Mouse (Mus musculus) lung, postnatal 0 days (tissue): ENCODE measurements at regions not wholly inside any gene's neighbourhood (a gene's known extent, or its start where the extent isn't known, plus 50 kb on each side); places are given as distances from the start of the nearest gene placed in this dataset.
A peak's percentile ranks its signal among the peaks of the same experiment; 100 is the strongest.

ENCODE experiments used
- ATAC-seq: fragments of 200-750 bp; cut with Nextera tagmentation; 2 replicates; pipeline ENCODE4 v1.8.0; 2017; ENCODE audit warnings: moderate library complexity
- DNase-seq: peaks from one replicate; pipeline ENCODE4 v3.0.0-alpha.2; 2016; ENCODE audit warnings: low spot score
- H3K27ac ChIP-seq: fragments of 300-500 bp; sonication (generic); 2 replicates; pipeline ENCODE4 v1.5.1; 2014; ENCODE audit warnings: antibody characterized with exemption, mild to moderate bottlenecking, low read length, mixed read lengths
- H3K27me3 ChIP-seq: fragments of 300-500 bp; sonication (generic); replicated peaks from 2 replicates; pipeline ENCODE4 v1.6.1; 2014; ENCODE audit warnings: low read length, mixed read lengths; ENCODE audit not compliant: insufficient read depth
- H3K36me3 ChIP-seq: fragments of 300-500 bp; sonication (generic); 2 replicates; pipeline ENCODE4 v1.6.1; 2014; ENCODE audit warnings: low read length, mixed read lengths; ENCODE audit not compliant: insufficient read depth
- H3K4me1 ChIP-seq: fragments of 300-500 bp; sonication (generic); 2 replicates; pipeline ENCODE4 v1.6.1; 2014; ENCODE audit warnings: antibody characterized with exemption, low read depth, low read length, mixed read lengths; ENCODE audit not compliant: insufficient read depth
- H3K4me2 ChIP-seq: fragments of 300-500 bp; sonication (generic); replicated peaks from 2 replicates; pipeline ENCODE4 v1.6.1; 2014; ENCODE audit warnings: low read depth, mild to moderate bottlenecking, low read length, moderate library complexity, mixed read lengths
- H3K4me3 ChIP-seq: fragments of 300-500 bp; sonication (generic); 2 replicates; pipeline ENCODE4 v1.5.1; 2014; ENCODE audit warnings: low read depth, low read length
- H3K9ac ChIP-seq: fragments of 300-500 bp; sonication (generic); replicated peaks from 2 replicates; pipeline ENCODE4 v1.6.1; 2014; ENCODE audit warnings: low read depth, mild to moderate bottlenecking
- H3K9me3 ChIP-seq: fragments of 300-500 bp; sonication (generic); 2 replicates; pipeline ENCODE4 v1.6.1; 2016; ENCODE audit warnings: low read length, mixed read lengths
- CTCF ChIP-seq: IDR thresholded peaks from 2 replicates; pipeline ENCODE4 v1.5.1; 2016; ENCODE audit warnings: antibody characterized with exemption, mild to moderate bottlenecking
- EP300 ChIP-seq: IDR thresholded peaks from 2 replicates; pipeline ENCODE4 v1.6.1; 2016; ENCODE audit warnings: antibody characterized with exemption, mild to moderate bottlenecking, control low read depth
- WGBS: fragments of 180-500 bp; shearing (Covaris S2); extraction: QIAGEN DNeasy Blood & Tissue Kit; methylation state at CpG from one replicate; pipeline ENCODE4 v1.1.7; 2014; 5-methylcytosine and 5-hydroxymethylcytosine counted together

DNA sequence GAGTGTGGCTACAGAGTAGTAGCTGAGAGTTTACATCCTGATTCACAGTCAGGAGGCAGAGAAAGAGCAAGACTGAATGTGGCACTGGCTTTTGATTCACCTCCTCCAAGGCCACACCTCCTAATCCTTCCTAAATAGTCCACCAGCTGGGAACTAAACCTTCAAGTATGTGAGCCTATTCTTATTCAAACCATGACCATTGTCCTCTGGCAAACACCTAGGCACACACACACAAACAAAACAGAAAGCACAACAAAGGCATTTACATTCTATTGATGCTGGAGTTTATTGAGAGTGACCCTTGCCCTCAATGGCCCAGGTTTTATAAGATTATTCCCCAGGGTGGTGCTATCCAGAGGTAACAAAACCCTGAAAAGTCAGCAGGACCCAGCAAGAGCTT is 235.4 kb upstream of the Dynlrb2 start:
- Histone ChIP-seq H3K27me3 (no peaks in the 10 kb centered on the region), H3K4me2 (no peak overlapping the region), H3K36me3 (no peaks in the 10 kb centered on the region), H3K4me3 (no peak overlapping the region), H3K4me1 (no peaks in the 10 kb centered on the region), H3K9ac (no peak overlapping the region), H3K9me3 (no peaks in the 10 kb centered on the region), H3K27ac (no peak overlapping the region)
- no peak for TF ChIP-seq CTCF
- no peak for TF ChIP-seq EP300
- ATAC-seq (no peak), DNase-seq (no peak)

DNA sequence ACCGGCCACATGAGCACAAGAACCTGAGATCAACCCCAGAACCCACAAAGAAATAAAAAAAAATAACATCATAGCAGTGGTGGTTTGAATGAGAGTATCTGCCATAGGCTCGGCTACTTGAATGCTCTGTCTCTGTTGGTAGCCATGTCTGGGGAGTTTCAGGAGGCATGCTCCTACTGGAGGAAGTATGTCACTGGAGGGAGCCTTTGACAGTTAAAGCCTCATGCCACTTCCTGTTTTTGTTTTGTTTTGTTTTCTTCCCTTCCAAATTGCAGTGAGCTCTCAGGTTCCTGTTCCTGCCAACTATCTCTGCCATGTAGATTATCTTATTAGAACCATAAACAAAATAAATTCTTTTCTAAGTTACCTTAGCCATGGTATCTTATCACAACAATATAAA is 236.1 kb upstream of the Dynlrb2 start:
- WGBS = 84% methylated on average over 2 of the region's 2 CpGs
- Histone ChIP-seq H3K9me3 (no peaks in the 10 kb centered on the region), H3K4me3 (no peak overlapping the region), H3K27ac (no peak overlapping the region), H3K9ac (no peak overlapping the region), H3K4me2 (no peak overlapping the region), H3K27me3 (no peaks in the 10 kb centered on the region), H3K4me1 (no peaks in the 10 kb centered on the region), H3K36me3 (no peaks in the 10 kb centered on the region)
- ATAC-seq (no peak), DNase-seq (no peak)
- TF ChIP-seq CTCF (no peak), EP300 (no peak)

DNA sequence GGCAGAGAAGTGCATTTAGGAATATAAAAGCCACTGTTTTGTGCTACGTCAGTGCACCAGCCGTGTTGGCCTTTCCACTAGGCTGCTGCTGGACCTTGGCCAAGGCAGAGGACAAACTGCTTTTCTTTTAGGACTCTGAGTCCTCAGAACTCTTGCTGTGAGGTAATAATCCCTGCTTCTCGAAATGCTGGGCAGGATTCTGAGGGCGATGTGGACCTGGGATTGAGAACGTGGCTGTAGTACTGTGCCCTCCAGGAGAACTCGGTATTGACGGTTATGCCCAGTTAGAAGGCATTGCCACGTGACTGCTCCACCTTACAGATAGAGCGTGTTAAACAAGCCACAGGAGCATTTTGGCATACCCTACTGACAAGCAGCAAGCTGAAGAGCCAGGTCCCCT is 236.6 kb upstream of the Dynlrb2 start:
- peak; percentile 49 for DNase-seq
- Histone ChIP-seq H3K27ac (no peak overlapping the region), H3K4me2 (no peak overlapping the region), H3K9me3 (no peaks in the 10 kb centered on the region), H3K4me1 (no peaks in the 10 kb centered on the region), H3K36me3 (no peaks in the 10 kb centered on the region), H3K9ac (no peak overlapping the region), H3K4me3 (no peak overlapping the region), H3K27me3 (no peaks in the 10 kb centered on the region)
- 55% methylated on average over 9 of the region's 9 CpGs for WGBS
- TF ChIP-seq EP300 (no peak), CTCF (no peak)
- peak; percentile 33 for ATAC-seq

DNA sequence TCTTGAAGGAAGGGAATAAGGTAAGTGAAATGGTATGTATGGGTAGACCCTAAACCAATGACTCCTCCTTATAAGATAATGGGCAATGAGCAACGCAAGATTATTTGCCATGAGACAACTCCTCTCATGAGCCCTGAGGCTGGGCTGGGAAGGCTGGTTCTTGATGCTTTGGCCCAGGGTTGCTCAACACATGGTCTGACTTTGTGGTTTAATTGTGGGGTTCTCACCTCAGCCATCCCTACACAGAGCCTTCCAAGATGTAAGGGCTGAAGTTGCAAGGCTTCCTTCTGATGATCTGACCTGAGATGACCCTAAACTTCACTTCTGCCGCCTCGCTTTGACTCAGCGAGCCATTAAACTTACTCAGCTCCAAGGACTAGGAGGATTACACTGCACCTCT is 237.8 kb upstream of the Dynlrb2 start:
- TF ChIP-seq EP300 (no peak), CTCF (no peak)
- no peak for ATAC-seq
- no peak for DNase-seq
- Histone ChIP-seq H3K36me3 (no peaks in the 10 kb centered on the region), H3K27ac (no peak overlapping the region), H3K4me3 (no peak overlapping the region), H3K27me3 (no peaks in the 10 kb centered on the region), H3K9ac (no peak overlapping the region), H3K9me3 (no peaks in the 10 kb centered on the region), H3K4me2 (no peak overlapping the region), H3K4me1 (no peaks in the 10 kb centered on the region)
- WGBS = 96% methylated on average over 4 of the region's 4 CpGs

DNA sequence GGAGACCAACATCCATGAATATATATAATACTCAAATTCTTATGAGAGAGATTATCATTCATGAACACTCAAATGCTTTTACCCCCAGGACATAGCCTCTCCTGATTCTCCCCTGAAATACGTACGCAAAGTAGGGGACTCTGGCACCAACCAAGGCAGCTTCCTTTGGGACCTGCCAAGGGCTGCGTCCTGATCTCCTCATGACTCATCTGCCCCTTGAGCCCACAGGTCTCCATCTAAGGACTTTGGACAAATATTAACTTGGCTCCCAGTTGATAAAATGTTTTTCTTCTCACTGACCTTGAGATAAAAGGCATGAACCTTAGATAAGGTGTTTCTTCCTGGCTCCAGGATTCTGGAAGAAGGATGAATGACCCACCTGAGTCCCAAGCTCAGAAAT is 239.2 kb upstream of the Dynlrb2 start:
- no peaks in the 10 kb centered on the region for H3K27me3 ChIP-seq
- no peak overlapping the region for H3K9ac ChIP-seq
- no peak overlapping the region for H3K4me3 ChIP-seq
- H3K4me2 ChIP-seq = no peak overlapping the region
- WGBS = 60% methylated on average over 3 of the region's 3 CpGs
- no peaks in the 10 kb centered on the region for H3K4me1 ChIP-seq
- TF ChIP-seq CTCF (no peak), EP300 (no peak)
- no peak for DNase-seq
- H3K9me3 ChIP-seq = no peaks in the 10 kb centered on the region
- H3K36me3 ChIP-seq = no peaks in the 10 kb centered on the region
- no peak for ATAC-seq
- no peak overlapping the region for H3K27ac ChIP-seq

DNA sequence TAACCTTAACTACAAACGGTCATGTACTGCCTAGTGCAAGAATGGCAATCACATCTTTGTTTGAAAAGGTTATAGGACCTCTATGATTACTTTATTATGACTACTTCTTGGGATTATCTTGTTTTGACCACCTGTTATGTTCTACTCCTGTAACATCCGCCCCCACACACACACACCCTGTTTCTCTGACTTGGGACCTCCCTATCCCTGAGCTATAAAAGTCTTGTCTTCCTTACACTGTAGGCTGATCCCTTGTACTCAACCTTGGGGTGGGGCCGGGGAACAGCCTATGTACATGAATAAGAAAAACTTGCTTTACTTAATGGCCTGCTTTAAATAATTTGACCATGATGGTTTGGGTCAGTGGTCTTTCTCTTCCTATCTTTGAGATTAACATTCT is 240.7 kb upstream of the Dynlrb2 start:
- Histone ChIP-seq H3K9me3 (no peaks in the 10 kb centered on the region), H3K4me3 (no peak overlapping the region), H3K9ac (no peak overlapping the region), H3K36me3 (no peaks in the 10 kb centered on the region), H3K4me2 (no peak overlapping the region), H3K4me1 (no peaks in the 10 kb centered on the region), H3K27me3 (no peaks in the 10 kb centered on the region), H3K27ac (no peak overlapping the region)
- 92% methylated on average over 3 of the region's 3 CpGs for WGBS
- TF ChIP-seq EP300 (no peak), CTCF (no peak)
- no peak for ATAC-seq
- no peak for DNase-seq

DNA sequence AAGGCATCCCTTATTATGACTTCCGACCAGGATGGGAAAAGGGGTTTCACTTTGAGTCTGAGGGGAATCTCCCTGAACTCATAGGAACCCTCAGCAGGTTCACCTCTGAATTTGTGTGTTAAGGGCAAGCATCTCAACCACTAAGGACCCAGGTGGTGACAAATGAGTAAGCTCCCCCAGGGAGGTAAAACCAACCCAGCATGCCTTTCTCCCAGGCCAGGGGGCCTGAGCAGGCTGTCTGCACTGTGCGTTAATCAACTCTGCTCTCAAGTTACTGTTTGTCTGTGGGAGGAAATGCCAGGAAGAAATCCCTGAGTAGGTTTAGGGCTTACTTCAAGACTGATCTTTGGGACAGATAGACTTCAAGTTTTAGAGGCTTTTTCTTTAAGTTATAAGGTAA is 243.5 kb upstream of the Dynlrb2 start:
- 46% methylated on average over 2 of the region's 2 CpGs for WGBS
- H3K4me3 ChIP-seq = no peak overlapping the region
- no peaks in the 10 kb centered on the region for H3K27me3 ChIP-seq
- H3K36me3 ChIP-seq = no peaks in the 10 kb centered on the region
- DNase-seq (no peak), ATAC-seq (no peak)
- H3K4me1 ChIP-seq = no peaks in the 10 kb centered on the region
- TF ChIP-seq EP300 (no peak), CTCF (no peak)
- H3K9me3 ChIP-seq = no peaks in the 10 kb centered on the region
- H3K4me2 ChIP-seq = no peak overlapping the region
- H3K9ac ChIP-seq = no peak overlapping the region
- H3K27ac ChIP-seq = no peak overlapping the region
